Mouse (Mus musculus) MEL (cell line): ENCODE data around the gene Tmem120a. TPM values are rescaled to one million over a fixed set of nuclear protein-coding genes. Genes with fewer than 3 reads are reported as not detected.
A peak's percentile ranks its signal among the peaks of the same experiment; 100 is the strongest.

Source experiments
- DNase-seq: peaks from one replicate; pipeline ENCODE4 v3.0.0; 2011; ENCODE audit warnings: low read depth, low spot score
- H3K27ac ChIP-seq: 2 replicates; pipeline ENCODE4 v1.5.1; 2012; ENCODE audit warnings: low read depth, mild to moderate bottlenecking, control low read depth, low read length, moderate library complexity; ENCODE audit not compliant: control insufficient read depth
- H3K27me3 ChIP-seq, 2 experiments: fragments of 150-350 bp in 1 of 2; sonication (generic) in 1 of 2; 2 replicates each; pipeline ENCODE4 v1.6.1; 2012; ENCODE audit warnings: low read length in 2 of 2, mild to moderate bottlenecking in 2 of 2, improper control_type of control experiment in 1 of 2, moderate library complexity in 1 of 2; ENCODE audit not compliant: insufficient read depth in 2 of 2, control insufficient read depth in 1 of 2
- H3K36me3 ChIP-seq, 2 experiments: 2 replicates each; pipeline ENCODE4 v1.6.1; 2012 to 2014; ENCODE audit warnings: low read length in 2 of 2, improper control_type of control experiment in 1 of 2, inconsistent platforms in 1 of 2, mild to moderate bottlenecking in 1 of 2; ENCODE audit not compliant: insufficient read depth in 2 of 2, control insufficient read depth in 1 of 2
- H3K4me1 ChIP-seq, 2 experiments: fragments of 150-350 bp in 1 of 2; sonication (generic) in 1 of 2; 2 replicates each; pipeline ENCODE4 v1.6.1; 2012; ENCODE audit warnings: low read length in 2 of 2, improper control_type of control experiment in 1 of 2, mild to moderate bottlenecking in 1 of 2; ENCODE audit not compliant: insufficient read depth in 2 of 2, control insufficient read depth in 1 of 2
- H3K4me3 ChIP-seq, 2 experiments: fragments of 150-350 bp in 1 of 2; sonication (generic) in 1 of 2; 2 replicates each; pipeline ENCODE4 v1.5.1; 2012; ENCODE audit warnings: low read depth in 2 of 2, low read length in 2 of 2, mild to moderate bottlenecking in 2 of 2, moderate library complexity in 2 of 2, control low read depth in 1 of 2, improper control_type of control experiment in 1 of 2; ENCODE audit not compliant: control insufficient read depth in 1 of 2, insufficient read depth in 1 of 2
- H3K79me2 ChIP-seq: 2 replicates; pipeline ENCODE4 v1.6.1; 2012; ENCODE audit warnings: mild to moderate bottlenecking, low read length, moderate library complexity; ENCODE audit not compliant: control insufficient read depth, poor library complexity, insufficient read depth
- H3K9ac ChIP-seq: 2 replicates; pipeline ENCODE4 v1.6.1; 2012; ENCODE audit warnings: low read depth, mild to moderate bottlenecking, control low read depth, low read length, moderate library complexity; ENCODE audit not compliant: control insufficient read depth, poor library complexity, severe bottlenecking
- H3K9me3 ChIP-seq: fragments of 150-350 bp; sonication (generic); replicated peaks from 2 replicates; pipeline ENCODE4 v1.6.1; 2012; ENCODE audit warnings: mild to moderate bottlenecking, low read length, improper control_type of control experiment, moderate library complexity; ENCODE audit not compliant: insufficient read depth
- BHLHE40 ChIP-seq: IDR thresholded peaks from 2 replicates; pipeline ENCODE4 v1.6.1; 2012; ENCODE audit warnings: low read depth, mild to moderate bottlenecking, inconsistent platforms, low read length, improper control_type of control experiment, borderline replicate concordance
- CTCF ChIP-seq, 3 experiments: IDR thresholded peaks in 2 of 3; conservative IDR thresholded peaks in 1 of 3; 2 replicates each; pipeline ENCODE4 v1.5.1; 2011 to 2012; ENCODE audit warnings: low read length in 3 of 3, low read depth in 2 of 3, mild to moderate bottlenecking in 2 of 3, improper control_type of control experiment in 1 of 3, inconsistent platforms in 1 of 3, mixed read lengths in 1 of 3, moderate library complexity in 1 of 3; ENCODE audit not compliant: control insufficient read depth in 1 of 3, insufficient read depth in 1 of 3, poor library complexity in 1 of 3, severe bottlenecking in 1 of 3
- EP300 ChIP-seq, 2 experiments: IDR thresholded peaks; 2 replicates each; pipeline ENCODE4 v1.6.1; 2011; ENCODE audit warnings: improper control_type of control experiment in 2 of 2, low read length in 2 of 2, low read depth in 1 of 2, mild to moderate bottlenecking in 1 of 2
- ETS1 ChIP-seq: IDR thresholded peaks from 2 replicates; pipeline ENCODE4 v1.6.1; 2012; ENCODE audit warnings: low read depth, mild to moderate bottlenecking, inconsistent platforms, low read length, improper control_type of control experiment, moderate library complexity
- HCFC1 ChIP-seq: IDR thresholded peaks from 2 replicates; pipeline ENCODE4 v1.6.1; 2012; ENCODE audit warnings: low read depth, mild to moderate bottlenecking, inconsistent platforms, low read length, improper control_type of control experiment, moderate library complexity
- JUND ChIP-seq: IDR thresholded peaks from 2 replicates; pipeline ENCODE4 v1.6.1; 2011; ENCODE audit warnings: low read depth, mild to moderate bottlenecking, improper control_type of control experiment, low read length
- MAFK ChIP-seq: IDR thresholded peaks from 2 replicates; pipeline ENCODE4 v1.6.1; 2011; ENCODE audit warnings: low read depth, mild to moderate bottlenecking, low read length, improper control_type of control experiment, borderline replicate concordance
- MAX ChIP-seq: IDR thresholded peaks from 2 replicates; pipeline ENCODE4 v1.6.1; 2011; ENCODE audit warnings: low read length, improper control_type of control experiment
- MEF2A ChIP-seq: IDR thresholded peaks from 2 replicates; pipeline ENCODE4 v1.6.1; 2014; ENCODE audit warnings: low read depth, mild to moderate bottlenecking, inconsistent platforms, low read length, improper control_type of control experiment; ENCODE audit not compliant: poor library complexity, insufficient replicate concordance, severe bottlenecking; ENCODE audit errors: extremely low read depth
- MXI1 ChIP-seq: IDR thresholded peaks from 2 replicates; pipeline ENCODE4 v1.6.1; 2011; ENCODE audit warnings: mild to moderate bottlenecking, low read depth, low read length, improper control_type of control experiment
- MYB ChIP-seq: IDR thresholded peaks from 2 replicates; pipeline ENCODE4 v1.6.1; 2011; ENCODE audit warnings: mild to moderate bottlenecking, low read depth, low read length, improper control_type of control experiment
- MYC ChIP-seq: IDR thresholded peaks from 2 replicates; pipeline ENCODE4 v1.6.1; 2011; ENCODE audit warnings: low read depth, mild to moderate bottlenecking, low read length, improper control_type of control experiment, moderate library complexity
- NELFE ChIP-seq: IDR thresholded peaks from 2 replicates; pipeline ENCODE4 v1.6.1; 2011; ENCODE audit warnings: low read depth, low read length, improper control_type of control experiment
- NRF1 ChIP-seq: IDR thresholded peaks from 2 replicates; pipeline ENCODE4 v1.6.1; 2014; ENCODE audit warnings: low read depth, mild to moderate bottlenecking, inconsistent platforms, low read length, improper control_type of control experiment, moderate library complexity; ENCODE audit not compliant: poor library complexity, insufficient read depth, severe bottlenecking
- POLR2A ChIP-seq, 2 experiments: IDR thresholded peaks; 2 replicates each; pipeline ENCODE4 v1.6.1; 2011 to 2012; ENCODE audit warnings: low read length in 2 of 2, mild to moderate bottlenecking in 2 of 2, control low read depth in 1 of 2, improper control_type of control experiment in 1 of 2, low read depth in 1 of 2, moderate library complexity in 1 of 2; ENCODE audit not compliant: control insufficient read depth in 1 of 2, insufficient read depth in 1 of 2, poor library complexity in 1 of 2
- POLR2AphosphoS2 ChIP-seq: IDR thresholded peaks from 2 replicates; pipeline ENCODE4 v1.6.1; 2011; ENCODE audit warnings: low read length, improper control_type of control experiment
- POLR2AphosphoS5 ChIP-seq: IDR thresholded peaks from 2 replicates; pipeline ENCODE4 v1.6.1; 2012; ENCODE audit warnings: low read depth, borderline replicate concordance, mild to moderate bottlenecking, inconsistent platforms, low read length, moderate library complexity, mixed read lengths
- RAD21 ChIP-seq: IDR thresholded peaks from 2 replicates; pipeline ENCODE4 v1.6.1; 2011; ENCODE audit warnings: mild to moderate bottlenecking, low read depth, low read length, improper control_type of control experiment
- SIN3A ChIP-seq: IDR thresholded peaks from 2 replicates; pipeline ENCODE4 v1.6.1; 2012; ENCODE audit warnings: low read length, improper control_type of control experiment, inconsistent platforms
- SMC3 ChIP-seq: IDR thresholded peaks from 2 replicates; pipeline ENCODE4 v1.6.1; 2011; ENCODE audit warnings: low read depth, low read length, improper control_type of control experiment
- TAL1 ChIP-seq: IDR thresholded peaks from 2 replicates; pipeline ENCODE4 v1.6.1; 2012; ENCODE audit warnings: mild to moderate bottlenecking, inconsistent platforms, low read length, moderate library complexity, mixed read lengths
- TBP ChIP-seq: IDR thresholded peaks from 2 replicates; pipeline ENCODE4 v1.8.0; 2011; ENCODE audit warnings: low read depth, low read length, improper control_type of control experiment
- TCF12 ChIP-seq: IDR thresholded peaks from 2 replicates; pipeline ENCODE4 v1.6.1; 2014; ENCODE audit warnings: low read depth, mild to moderate bottlenecking, inconsistent platforms, low read length, improper control_type of control experiment, moderate library complexity
- UBTF ChIP-seq: IDR thresholded peaks from 2 replicates; pipeline ENCODE4 v1.6.1; 2012; ENCODE audit warnings: low read depth, mild to moderate bottlenecking, inconsistent platforms, low read length, improper control_type of control experiment, moderate library complexity, borderline replicate concordance; ENCODE audit not compliant: insufficient read depth
- USF2 ChIP-seq, 2 experiments: IDR thresholded peaks; 2 replicates each; pipeline ENCODE4 v1.6.1; 2011 to 2012; ENCODE audit warnings: improper control_type of control experiment in 2 of 2, low read length in 2 of 2, borderline replicate concordance in 1 of 2, inconsistent platforms in 1 of 2, low read depth in 1 of 2, mild to moderate bottlenecking in 1 of 2; ENCODE audit not compliant: insufficient read depth in 1 of 2
- ZMIZ1 ChIP-seq: IDR thresholded peaks from 2 replicates; pipeline ENCODE4 v1.6.1; 2012; ENCODE audit warnings: low read depth, mild to moderate bottlenecking, inconsistent platforms, low read length, improper control_type of control experiment, moderate library complexity
- ZNF384 ChIP-seq: IDR thresholded peaks from 2 replicates; pipeline ENCODE4 v1.6.1; 2012; ENCODE audit warnings: low read depth, mild to moderate bottlenecking, inconsistent platforms, low read length, improper control_type of control experiment
- polyA plus RNA-seq, 2 experiments: library from polyadenylated mRNA; stranded (reverse) in 1 of 2; unstranded in 1 of 2; fragments of >175 nt in 1 of 2; fragments of >200 nt in 1 of 2; gene quantifications; 2 replicates each; pipeline versions ENCODE4 v1.2.1 to v1.2.4; 2012; ENCODE audit warnings: low replicate concordance in 2 of 2, low read depth in 1 of 2; ENCODE audit not compliant: insufficient read length in 2 of 2, insufficient read depth in 1 of 2, missing spikeins in 1 of 2
- total RNA-seq: library from RNA; depleted of rRNA; stranded (reverse); fragments of 300-350 nt; gene quantifications from 2 replicates; pipeline ENCODE4 v1.2.3, GENCODE M21; 2012

Tmem120a gene
- total and polyA plus RNA-seq, 3 experiments = 19.6 to 38.8 TPM; not detected in 1

GRCm38 (mm10) chr5:135780331-135780730 lies 36.1 kb upstream of the Tmem120a start:
- Histone ChIP-seq H3K9me3 (no peaks in the 10 kb centered on the region), H3K36me3 (peaks cover 7 to 22% of the 10 kb centered on the region in 2 experiments), H3K4me1 (peaks cover 0 to 19% of the 10 kb centered on the region in 2 experiments; a peak in 3 of 4 replicates), H3K4me3 (peak overlapping the region; percentile 58 to 98; a peak in 3 of 4 replicates), H3K27ac (no peak overlapping the region), H3K9ac (peak overlapping the region; percentile 93), H3K79me2 (peaks cover 40% of the 10 kb centered on the region), H3K27me3 (no peaks in the 10 kb centered on the region)
- TF ChIP-seq TBP (no peak), POLR2A (IDR thresholded peaks at IDR 0.05; ENCODE audit: control insufficient read depth in 1 of 2, insufficient read depth in 1 of 2, low read depth in 1 of 2, low read length in 2 of 2, poor library complexity in 1 of 2) (0 out of 4 replicates have a peak, but pooled peaks of 1 of the 2 experiments have one; percentile 34)
- DNase-seq = no peak

- peaks cover 40% of the 10 kb centered on the region for H3K79me2 ChIP-seq
- peak within 1 kb of the TSS; percentile 58 to 98 for H3K4me3 ChIP-seq
- H3K4me1 ChIP-seq = peaks cover 0 to 19% of the 10 kb centered on the region in 2 experiments; a peak in 3 of 4 replicates
- H3K9ac ChIP-seq = peak within 1 kb of the TSS; percentile 94
- peaks cover 1 to 22% of the 10 kb centered on the region in 2 experiments; a peak in 3 of 4 replicates for H3K36me3 ChIP-seq
- H3K27me3 ChIP-seq = no peaks in the 10 kb centered on the region
- no peaks in the 10 kb centered on the region for H3K9me3 ChIP-seq
- peak; percentile 100 for DNase-seq
- peak within 1 kb of the TSS; percentile 67 for H3K27ac ChIP-seq
- TF ChIP-seq CTCF (IDR thresholded peaks at IDR 0.05 in 2 of 3, conservative IDR thresholded peaks at IDR 0.05 in 1 of 3; ENCODE audit: control insufficient read depth in 1 of 3, insufficient read depth in 1 of 3, low read depth in 2 of 3, low read length in 3 of 3, poor library complexity in 1 of 3, severe bottlenecking in 1 of 3) (no peak), MAX (0 out of 2 replicates have a peak, but pooled peaks have one; percentile 23), NRF1 (peak; percentile 49; the same call in 1 of the 2 replicates), UBTF (no peak), RAD21 (no peak), HCFC1 (peak; percentile 81), MXI1 (peak; percentile 86), POLR2A (IDR thresholded peaks at IDR 0.05; ENCODE audit: control insufficient read depth in 1 of 2, insufficient read depth in 1 of 2, low read depth in 1 of 2, low read length in 2 of 2, poor library complexity in 1 of 2) (peak; percentile 95 to 99), JUND (no peak), POLR2AphosphoS2 (peak; percentile 98), TBP (peak; percentile 94), EP300 (IDR thresholded peaks at IDR 0.05; ENCODE audit: low read depth in 1 of 2, low read length in 2 of 2) (no peak), MYB (no peak), NELFE (peak; percentile 99), TAL1 (no peak), ZNF384 (no peak), MEF2A (no peak), BHLHE40 (no peak), SMC3 (peak; percentile 9; the same call in 1 of the 2 replicates), SIN3A (peak; percentile 76), USF2 (IDR thresholded peaks at IDR 0.05; ENCODE audit: borderline replicate concordance in 1 of 2, insufficient read depth in 1 of 2, low read depth in 1 of 2, low read length in 2 of 2) (no peak), MAFK (no peak), MYC (0 out of 2 replicates have a peak, but pooled peaks have one; percentile 42), TCF12 (peak; percentile 67; the same call in 1 of the 2 replicates), ETS1 (no peak; the same call in 1 of the 2 replicates), ZMIZ1 (peak; percentile 91; the same call in 1 of the 2 replicates), POLR2AphosphoS5 (peak; percentile 66; the same call in 1 of the 2 replicates)
These were observed 34.5 kb upstream of the Tmem120a start, which contains the start of gene Mdh2 for GRCm38 (mm10) chr5:135778471-135779445. Gene Mdh2 (plus strand): TSS chr5:135778480.
